ENCODE assay signal across 10 mouse cellular contexts in the genomic region with DNA sequence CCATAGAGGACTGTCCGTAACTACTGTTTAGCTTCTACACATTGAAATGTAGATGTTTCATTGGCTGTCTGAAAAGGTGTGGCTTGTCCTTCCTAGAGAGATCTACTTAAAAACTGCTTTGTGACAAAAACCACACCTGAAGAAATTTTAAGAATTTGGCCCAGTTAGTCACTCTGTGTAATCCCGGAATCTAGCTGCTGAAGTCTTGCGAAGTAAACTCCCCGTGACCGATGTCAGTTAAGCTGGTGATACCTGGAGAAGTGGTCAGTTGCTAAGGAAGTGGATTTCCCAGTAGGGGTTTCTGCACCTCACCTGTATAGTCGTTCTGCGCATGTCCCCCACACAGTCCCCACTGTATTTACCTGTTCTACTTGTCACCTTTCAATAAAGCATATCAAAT. TPM values are rescaled to one million over a fixed set of nuclear protein-coding genes. Genes with fewer than 3 reads are reported as not detected.
DNase-seq lines count a peak whose midpoint lies in the region; ATAC-seq and TF ChIP-seq lines count a peak whose summit lies in the region.
"Had no signal": no experiment of that assay in that cellular context is flagged by ENCODE, and none has a peak within 500 bp of the region (broad histone marks: within the 10 kb centered on the region; RNA-seq: fewer than 3 reads in every experiment).

No protein-coding gene starts in this region.

- H3K9me3 ChIP-seq in heart, postnatal 0 days (replicated peaks; ENCODE audit: control insufficient read depth, low read length), result no peaks in the 10 kb centered on the region
- H3K9me3 ChIP-seq in embryonic facial prominence, embryonic 12.5 days, result no peaks in the 10 kb centered on the region
- H3K9me3 ChIP-seq in hindbrain, embryonic 15.5 days, result no peaks in the 10 kb centered on the region
- no peaks in the 10 kb centered on the region for H3K9me3 ChIP-seq in midbrain, embryonic 12.5 days

- peaks cover 20% of the 10 kb centered on the region for H3K36me3 ChIP-seq in heart, postnatal 0 days (replicated peaks; ENCODE audit: control insufficient read depth, insufficient read depth, low read length)
- H3K36me3 ChIP-seq in embryonic facial prominence, embryonic 12.5 days, result peaks cover 29% of the 10 kb centered on the region
- H3K36me3 ChIP-seq in hindbrain, embryonic 15.5 days, result 0 out of 2 replicates have a peak, but pooled peaks cover 7% of the 10 kb centered on the region
- H3K36me3 ChIP-seq in midbrain, embryonic 12.5 days, result peaks cover 29% of the 10 kb centered on the region

- peak overlapping the region; percentile 74; the same call in 1 of the 2 replicates for H3K4me2 ChIP-seq in heart, postnatal 0 days (ENCODE audit: low read depth, low read length)
- H3K4me2 ChIP-seq in embryonic facial prominence, embryonic 12.5 days (replicated peaks), result peak overlapping the region; percentile 93
- H3K4me2 ChIP-seq in hindbrain, embryonic 15.5 days, result peak overlapping the region; percentile 90
- peak overlapping the region; percentile 88 for H3K4me2 ChIP-seq in midbrain, embryonic 12.5 days (replicated peaks)

- H3K9ac ChIP-seq in heart, postnatal 0 days (replicated peaks; ENCODE audit: low read depth, low read length), result no peak overlapping the region
- no peak overlapping the region for H3K9ac ChIP-seq in embryonic facial prominence, embryonic 12.5 days
- H3K9ac ChIP-seq in hindbrain, embryonic 15.5 days, result peak overlapping the region; percentile 91; the same call in 1 of the 2 replicates
- H3K9ac ChIP-seq in midbrain, embryonic 12.5 days (replicated peaks), result no peak overlapping the region

- no peak for DNase-seq in heart, postnatal 0 days (ENCODE audit: low spot score)
- DNase-seq in heart, postnatal 14 days, result no peak
- no peak for DNase-seq in adrenal gland, adult 18-20 months (ENCODE audit: low spot score in 2 of 2)
- DNase-seq in gastrocnemius, postnatal 14 days, result no peak
- no peak for DNase-seq in ovary, adult 18-20 months (ENCODE audit: low spot score)
- DNase-seq: kidney, postnatal 14 days; thymus, postnatal 4 days had no signal

- H3K4me1 ChIP-seq in heart, postnatal 0 days (ENCODE audit: control insufficient read depth, insufficient read depth), result peaks cover 14% of the 10 kb centered on the region; the same call in 1 of the 2 replicates
- H3K4me1 ChIP-seq in embryonic facial prominence, embryonic 12.5 days, result peaks cover 15% of the 10 kb centered on the region; the same call in 1 of the 2 replicates
- H3K4me1 ChIP-seq in hindbrain, embryonic 15.5 days (replicated peaks), result peaks cover 28% of the 10 kb centered on the region
- peaks cover 29% of the 10 kb centered on the region for H3K4me1 ChIP-seq in midbrain, embryonic 12.5 days

- peak overlapping the region; percentile 73; the same call in 1 of the 2 replicates for H3K4me3 ChIP-seq in heart, postnatal 0 days (ENCODE audit: low read depth, low read length)
- peak overlapping the region; percentile 83 for H3K4me3 ChIP-seq in embryonic facial prominence, embryonic 12.5 days
- peak overlapping the region; percentile 64 for H3K4me3 ChIP-seq in hindbrain, embryonic 15.5 days
- peak overlapping the region; percentile 76 for H3K4me3 ChIP-seq in midbrain, embryonic 12.5 days

- no peak for TF ChIP-seq CTCF in heart, postnatal 0 days (IDR thresholded peaks at IDR 0.05; ENCODE audit: low read depth)

- intact Hi-C loops in heart, postnatal 14 days (cut with DNase I), result loop anchor here (5.0 kb wide), 4 partner anchors 50 to 295 kb away; partner anchors contain the start of gene Serp2
- intact Hi-C loops in gastrocnemius, postnatal 14 days (cut with DNase I; ENCODE audit: low total_unique reads), result no loop called here

- no peak overlapping the region for H3K27ac ChIP-seq in heart, postnatal 0 days (ENCODE audit: low read depth)
- no peak overlapping the region; the same call in 1 of the 2 replicates for H3K27ac ChIP-seq in embryonic facial prominence, embryonic 12.5 days
- no peak overlapping the region for H3K27ac ChIP-seq in hindbrain, embryonic 15.5 days (replicated peaks)
- no peak overlapping the region for H3K27ac ChIP-seq in midbrain, embryonic 12.5 days (replicated peaks)

- no peaks in the 10 kb centered on the region for H3K27me3 ChIP-seq in heart, postnatal 0 days (ENCODE audit: control insufficient read depth, insufficient read depth, low read length)
- H3K27me3 ChIP-seq in embryonic facial prominence, embryonic 12.5 days, result no peaks in the 10 kb centered on the region
- H3K27me3 ChIP-seq in hindbrain, embryonic 15.5 days, result no peaks in the 10 kb centered on the region
- peaks cover under 1% of the 10 kb centered on the region; the same call in 1 of the 2 replicates for H3K27me3 ChIP-seq in midbrain, embryonic 12.5 days

- WGBS in heart, postnatal 0 days, result 82% methylated on average over 7 of the region's 7 CpGs
- WGBS in embryonic facial prominence, embryonic 12.5 days, result 86% methylated on average over 7 of the region's 7 CpGs
- WGBS in hindbrain, embryonic 15.5 days, result 88% methylated on average over 7 of the region's 7 CpGs
- WGBS in midbrain, embryonic 12.5 days, result 91% methylated on average over 7 of the region's 7 CpGs

- ATAC-seq in heart, postnatal 0 days (ENCODE audit: insufficient read depth, low read depth), result no peak
- no peak for ATAC-seq in embryonic facial prominence, embryonic 12.5 days (ENCODE audit: insufficient number of reproducible peaks, insufficient read depth, low FRiP score, low TSS enrichment)
- no peak for ATAC-seq in hindbrain, embryonic 15.5 days (ENCODE audit: low FRiP score, low read depth)
- no peak for ATAC-seq in midbrain, embryonic 12.5 days (ENCODE audit: low FRiP score, low read depth)

- TF ChIP-seq EP300 in heart, postnatal 0 days (IDR thresholded peaks at IDR 0.05; ENCODE audit: low read depth), result no peak

RNA-seq across cellular contexts. Expression of gene Serp2, which starts 49.3 kb away (rescaled TPM):
- 0.54 and 7.2 TPM in 2 replicates for total RNA-seq in heart, postnatal 0 days (2014; rRNA removed; ENCODE audit: low replicate concordance)
- 2.3 and 3.1 TPM in 2 replicates for polyA plus RNA-seq in heart, postnatal 0 days (2015; fragmentation: Nextera tagmentation; extraction: Ambion mirVana)
- total RNA-seq in heart, postnatal 14 days (2021), result 1 to 10 TPM in 1 of 2 experiments, under 1 TPM in 1; 0.68 to 1.0 TPM
- 23.3 and 24.3 TPM in 2 replicates for polyA plus RNA-seq in embryonic facial prominence, embryonic 12.5 days (2016; fragmentation: Nextera tagmentation; extraction: Ambion mirVana)
- polyA plus RNA-seq in hindbrain, embryonic 15.5 days (2015; fragmentation: Nextera tagmentation; extraction: Ambion mirVana), result 203 and 213 TPM in 2 replicates
- polyA plus RNA-seq in midbrain, embryonic 12.5 days (2016; fragmentation: Nextera tagmentation; extraction: Ambion mirVana), result 52.7 and 56.6 TPM in 2 replicates
- total RNA-seq in adrenal gland, adult 18-20 months (2021), result 1 to 10 TPM; 4.8 to 5.0 TPM
- under 1 TPM; 0.62 to 0.97 TPM for total RNA-seq in gastrocnemius, postnatal 14 days (2021)
